Mouse (Mus musculus) erythroblast, adult 5-6 weeks (primary cell): ENCODE results near the gene Fosl2. TPM values are rescaled to one million over a fixed set of nuclear protein-coding genes. Genes with fewer than 3 reads are reported as not detected.

ENCODE experiments used
- ATAC-seq: replicated peaks from 2 replicates; pipeline ENCODE4 v1.8.0; 2016; ENCODE audit warnings: moderate number of reproducible peaks, mild to moderate bottlenecking, moderate TSS enrichment, inconsistent platforms; ENCODE audit not compliant: poor library complexity, low FRiP score, severe bottlenecking
- total RNA-seq, 2 experiments: library from RNA; stranded (forward) in 1 of 2; stranded (reverse) in 1 of 2; fragments of 150-400 nt in 1 of 2; fragments of 200-764, 138-1000 nt in 1 of 2; gene quantifications; 2 replicates each; pipeline versions ENCODE4 v1.2.3 to v1.2.4; 2015 to 2017; ENCODE audit warnings: low replicate concordance in 2 of 2

Fosl2 gene
- total RNA-seq (2015; ENCODE audit: low replicate concordance) (11.7 and 12.7 TPM in 2 replicates), total RNA-seq (2017; ENCODE audit: low replicate concordance) (4.0 and 4.3 TPM in 2 replicates)

DNA sequence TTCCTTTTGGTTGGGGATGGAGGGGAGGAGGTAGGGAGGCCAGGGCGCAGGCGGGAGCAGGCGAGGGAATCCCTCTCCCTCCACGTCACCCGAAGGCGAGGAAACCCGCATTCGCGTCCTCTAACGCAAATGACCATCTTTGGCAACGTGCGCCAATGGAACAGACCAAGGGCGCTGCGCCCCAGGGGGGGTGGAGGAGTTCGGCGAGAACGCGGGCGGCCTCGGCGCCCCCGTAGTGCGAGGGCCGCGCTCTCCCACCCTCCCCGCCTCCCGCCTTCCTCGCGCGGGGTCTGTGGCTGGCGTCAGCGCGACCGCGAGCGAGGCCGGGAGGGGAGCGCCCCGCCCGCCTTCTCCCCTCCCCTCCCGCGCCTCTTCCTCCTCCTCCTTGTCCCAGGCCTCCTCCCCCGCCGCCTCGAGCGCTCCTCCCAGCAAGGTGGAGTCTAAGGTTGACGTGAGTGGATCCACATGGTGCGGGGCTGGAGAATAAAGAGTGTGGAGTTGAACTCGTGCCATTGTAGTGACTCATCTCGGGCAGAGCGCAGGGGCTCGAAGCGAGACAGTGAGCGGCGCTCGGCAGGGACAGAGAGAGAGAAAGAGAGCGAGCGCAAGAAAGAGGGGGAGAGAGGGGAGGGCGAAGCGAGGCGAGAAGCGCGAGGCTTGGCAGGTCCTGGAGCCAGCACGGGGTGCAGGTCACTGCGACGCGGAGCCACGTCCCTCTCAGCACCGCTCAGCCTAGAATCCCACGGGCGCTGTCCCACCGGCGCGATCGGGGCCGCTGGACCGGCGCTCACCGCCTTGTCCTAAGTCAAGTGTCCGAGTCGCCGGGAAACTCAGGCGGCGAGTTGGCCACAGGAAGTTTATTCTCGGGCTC is at the start of gene Fosl2:
TSS of gene Fosl2 (plus strand) at position 466 of the 871 bp plus-strand sequence.
- no peak for ATAC-seq

DNA sequence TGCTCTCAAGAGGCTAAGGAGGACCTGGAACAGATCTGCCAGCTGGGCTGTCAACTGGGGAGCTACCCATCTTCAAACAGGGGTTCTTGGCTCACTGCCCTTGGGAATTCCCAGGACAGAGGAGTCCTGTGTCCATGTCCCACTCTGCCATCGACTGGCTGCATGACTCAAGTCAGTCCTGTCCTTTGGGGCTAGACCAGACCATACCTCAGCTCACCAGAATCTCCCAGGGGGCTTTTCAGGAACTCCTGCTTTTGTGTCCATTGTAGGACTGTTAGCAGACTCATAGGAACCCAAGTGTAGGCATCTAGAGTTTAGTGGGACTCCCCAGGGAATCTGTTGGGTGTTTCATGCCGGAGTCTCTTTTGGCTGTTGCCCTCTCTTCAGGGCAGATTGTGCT is 49.6 kb upstream of the Fosl2 start:
- no peak for ATAC-seq

DNA sequence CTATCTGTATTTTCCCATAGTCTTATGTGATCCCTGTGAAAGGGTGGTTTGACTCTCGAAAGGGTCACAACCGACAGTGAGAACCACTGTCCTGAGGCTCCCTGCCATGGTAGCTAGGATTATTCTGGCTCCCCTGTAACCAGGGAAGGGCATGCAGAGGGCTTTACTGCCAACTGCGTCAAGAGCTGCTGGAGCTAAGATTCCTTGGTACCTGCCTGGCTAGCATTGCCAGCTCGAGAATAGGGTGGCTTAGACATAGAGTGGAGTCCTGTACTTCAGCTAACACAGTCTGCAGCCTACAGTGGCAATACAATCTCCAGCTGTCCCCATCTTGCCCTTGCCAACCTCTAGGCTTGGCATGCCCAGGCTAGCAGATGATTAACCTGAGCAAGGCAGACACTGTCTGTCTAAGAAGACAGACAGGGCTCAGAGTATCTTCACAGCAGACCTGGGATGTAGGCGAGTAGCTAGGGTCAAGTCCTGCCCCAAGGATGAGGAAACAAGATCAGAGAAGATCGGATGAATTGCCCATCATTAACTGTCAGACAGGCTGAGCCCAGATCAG is 49.0 kb upstream of the Fosl2 start:
- ATAC-seq = no peak

DNA sequence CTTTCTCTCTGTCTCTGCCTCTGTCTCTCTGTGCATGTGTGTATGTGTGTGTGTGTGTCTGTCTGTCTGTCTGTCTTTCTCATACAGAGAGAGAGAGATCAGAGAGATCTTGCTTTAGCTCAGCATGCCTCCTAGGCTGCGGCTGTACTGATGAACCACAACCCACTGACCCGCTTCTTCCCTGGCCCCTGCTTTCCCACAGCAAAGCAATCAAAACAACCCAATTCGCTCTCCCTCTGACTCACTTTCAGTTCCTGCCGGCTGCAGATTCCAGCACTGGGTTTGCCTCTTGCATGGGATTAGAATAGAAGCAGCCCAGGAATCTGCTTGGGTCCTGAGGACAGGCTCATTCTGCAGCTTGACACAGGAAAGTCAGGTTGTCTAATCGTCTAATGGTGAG is 46.1 kb upstream of the Fosl2 start:
- no peak for ATAC-seq

DNA sequence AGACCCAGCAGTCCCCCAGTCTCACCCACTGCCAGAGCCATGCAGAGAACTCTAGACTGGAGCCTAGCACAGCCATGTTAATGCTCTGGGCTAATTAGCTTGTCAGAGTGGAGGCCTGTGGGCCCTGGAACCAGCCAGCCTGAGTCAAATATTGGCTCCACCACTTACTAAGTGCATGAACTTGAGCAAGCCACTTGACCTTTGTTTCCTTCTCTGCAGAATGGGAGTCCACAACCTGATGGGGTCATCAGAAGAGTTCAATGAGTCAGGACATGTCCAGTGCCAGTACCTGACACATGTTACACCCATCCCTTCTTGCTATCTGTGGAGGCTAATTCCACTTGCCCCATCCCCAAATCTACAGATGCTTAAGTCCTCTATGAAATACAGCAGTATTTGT is 43.3 kb upstream of the Fosl2 start:
- no peak for ATAC-seq

DNA sequence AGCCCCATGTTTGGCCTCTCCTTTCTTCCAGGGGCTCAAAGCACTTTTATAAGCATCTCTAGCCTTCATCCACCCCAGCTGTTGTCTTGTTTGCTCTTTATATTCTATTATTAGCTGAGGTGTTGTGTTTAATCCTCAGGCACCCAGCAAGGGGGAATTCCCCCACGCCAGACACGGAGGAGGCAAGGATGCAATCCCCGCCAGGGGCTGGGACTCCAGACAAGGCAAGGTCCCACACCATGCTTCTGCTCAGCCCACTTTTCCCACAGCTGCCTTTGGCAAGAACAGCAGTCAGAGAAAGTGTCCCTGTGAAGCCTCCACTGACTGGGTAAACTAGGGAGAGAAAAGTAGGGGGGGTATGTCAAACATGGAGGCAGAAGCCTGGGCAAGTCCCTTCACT is 36.9 kb upstream of the Fosl2 start:
- ATAC-seq = no peak

DNA sequence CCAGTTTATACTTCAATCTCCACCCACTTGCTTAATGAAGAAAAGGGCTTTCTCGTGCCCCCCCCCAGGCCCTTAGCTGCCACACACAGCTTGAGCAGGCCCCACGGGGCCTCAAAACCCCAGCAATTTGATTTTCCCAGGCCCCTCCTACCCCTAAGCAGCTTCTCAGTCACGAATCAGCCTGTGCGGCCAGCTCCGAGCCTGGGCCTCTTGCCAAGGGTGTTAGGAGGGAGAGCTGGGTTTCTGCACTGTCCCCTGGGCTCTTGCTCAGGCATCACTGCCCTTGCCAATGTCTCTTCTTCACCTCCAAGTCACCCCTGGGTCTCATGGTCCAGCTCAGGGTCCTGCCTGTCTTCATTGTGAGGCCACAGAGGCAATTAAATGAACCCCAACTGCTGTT is 33.1 kb upstream of the Fosl2 start:
- no peak for ATAC-seq

DNA sequence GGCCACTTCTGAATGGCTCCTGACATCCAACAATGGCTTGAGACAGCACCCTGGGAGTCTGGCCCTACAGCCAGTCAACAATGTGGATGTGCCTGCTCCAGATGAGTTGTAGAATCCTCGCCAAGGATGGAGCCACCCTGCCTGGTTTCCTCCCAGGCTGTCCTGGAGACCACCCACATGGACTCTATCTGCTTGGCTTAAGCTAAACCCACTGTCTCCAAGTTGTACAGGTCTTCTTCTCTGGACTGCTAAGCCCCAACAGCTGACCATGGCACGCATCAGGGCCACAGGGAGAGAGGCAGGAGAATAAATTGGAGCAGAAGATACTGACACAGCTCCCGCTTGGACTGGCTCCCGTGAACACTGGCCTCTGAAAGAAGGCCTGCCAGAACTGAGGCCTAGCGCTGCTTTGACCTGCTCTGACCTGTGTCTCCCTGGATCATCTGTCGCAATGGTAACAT is 32.6 kb upstream of the Fosl2 start:
- no peak for ATAC-seq

DNA sequence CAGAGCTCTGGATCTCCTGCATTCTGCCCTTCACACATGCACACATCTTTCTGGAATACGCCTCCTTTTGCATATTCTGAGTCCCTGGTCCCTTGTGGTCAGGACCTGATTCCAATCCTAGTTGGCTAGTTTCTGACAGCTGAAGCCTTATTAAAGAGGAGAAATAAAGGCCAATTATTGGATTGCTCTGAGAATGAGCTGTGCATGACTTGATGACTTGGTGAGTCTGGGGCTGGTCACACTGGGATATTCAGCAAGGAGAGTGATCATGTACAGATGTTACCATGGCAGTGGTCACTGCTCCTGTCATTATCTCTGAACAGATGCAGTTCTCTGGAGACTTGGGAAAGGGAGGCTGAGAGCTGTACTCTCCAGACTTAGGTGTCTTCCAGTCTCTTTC is 32.1 kb upstream of the Fosl2 start:
- no peak for ATAC-seq

DNA sequence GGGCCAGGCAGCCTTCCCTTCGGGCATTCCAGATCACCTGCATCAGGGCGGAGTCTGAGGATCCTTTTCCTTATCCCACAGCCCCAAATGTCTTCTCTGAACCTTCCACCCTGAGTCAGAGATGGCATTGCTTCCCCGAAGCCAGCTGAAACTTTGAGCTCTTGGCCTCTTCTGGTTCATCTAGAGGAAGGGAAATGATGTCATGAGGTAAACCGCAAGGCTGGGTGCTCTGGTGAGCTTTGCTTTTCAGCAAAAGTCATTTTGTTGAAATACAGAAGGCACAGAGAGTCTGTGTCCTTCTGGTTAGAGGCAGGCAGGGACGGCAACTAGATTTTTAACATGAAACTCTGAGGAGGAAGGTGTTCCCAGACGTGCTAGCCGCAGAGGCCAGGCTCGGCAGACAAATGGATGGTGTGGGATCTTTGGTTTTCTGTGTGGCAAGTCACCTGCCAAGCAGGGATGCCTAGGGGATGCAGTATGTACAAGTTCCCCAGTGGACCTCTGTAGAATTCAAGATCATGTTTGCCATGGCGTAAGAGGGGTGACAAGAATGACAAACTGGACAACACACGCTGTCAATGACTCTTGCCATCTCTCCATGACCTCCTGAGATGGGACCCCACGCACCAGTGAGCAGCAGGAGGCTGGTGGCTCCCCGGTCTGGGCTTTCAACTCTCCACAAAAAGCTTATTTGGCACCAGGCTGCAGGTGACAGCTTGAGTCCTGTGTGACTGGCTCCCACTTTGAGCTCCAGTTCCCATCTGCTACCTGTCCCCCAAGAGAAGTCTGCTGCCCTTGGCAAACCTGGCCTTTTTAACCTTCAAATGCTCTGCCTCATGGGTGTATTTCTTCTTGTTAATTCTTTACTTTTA is 31.2 kb upstream of the Fosl2 start:
- no peak for ATAC-seq

DNA sequence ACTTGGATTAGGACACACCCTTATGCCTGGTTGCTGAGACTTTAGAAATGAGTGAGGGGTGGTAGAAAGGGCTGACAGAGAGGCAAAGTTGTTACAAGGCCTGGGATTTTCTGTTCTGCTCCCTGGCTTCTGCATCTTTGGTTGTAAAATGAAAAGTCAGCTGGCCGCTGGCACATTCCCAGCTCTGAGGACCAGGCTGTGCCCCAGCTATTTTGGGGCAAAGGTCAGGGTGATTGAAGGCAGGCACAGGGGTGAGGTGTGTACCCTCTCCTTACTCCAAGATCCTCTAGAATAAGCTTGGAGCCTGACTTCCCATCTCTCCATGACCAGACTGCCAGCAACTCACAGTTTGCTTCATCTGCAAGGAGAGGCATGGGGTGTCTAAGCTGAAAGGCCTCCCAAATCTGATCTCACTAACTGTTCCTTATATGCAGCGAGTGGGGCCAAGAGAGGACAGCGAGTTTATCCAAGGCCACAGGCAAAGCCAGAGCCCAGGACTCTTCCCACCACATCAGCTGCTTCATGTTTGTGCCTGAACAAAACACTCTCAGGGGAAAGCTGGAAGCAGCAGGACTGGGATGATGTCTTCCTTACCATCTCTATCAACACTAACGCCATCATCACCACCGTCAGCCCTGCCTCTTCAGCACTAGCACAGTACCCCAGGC is 29.0 kb upstream of the Fosl2 start:
- no peak for ATAC-seq

DNA sequence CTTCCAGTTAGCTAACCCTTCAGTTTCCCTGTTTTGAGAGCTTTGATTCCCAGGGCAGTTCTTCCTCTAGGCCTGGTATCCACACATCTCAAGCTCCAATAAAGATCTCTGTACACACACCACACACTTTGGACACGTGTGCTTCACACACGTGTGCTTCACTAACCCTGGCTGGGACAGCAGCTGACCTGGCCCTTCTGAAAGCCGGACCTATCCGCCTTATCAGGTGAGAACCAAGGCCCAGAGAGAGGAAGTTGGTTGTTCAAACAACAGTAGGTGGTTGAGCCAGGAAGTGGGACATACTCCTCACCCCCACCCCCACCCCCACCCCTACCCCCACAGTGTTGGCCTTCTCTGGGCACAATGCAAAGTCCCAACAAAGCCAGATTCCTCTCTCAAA is 24.9 kb upstream of the Fosl2 start:
- ATAC-seq = no peak

DNA sequence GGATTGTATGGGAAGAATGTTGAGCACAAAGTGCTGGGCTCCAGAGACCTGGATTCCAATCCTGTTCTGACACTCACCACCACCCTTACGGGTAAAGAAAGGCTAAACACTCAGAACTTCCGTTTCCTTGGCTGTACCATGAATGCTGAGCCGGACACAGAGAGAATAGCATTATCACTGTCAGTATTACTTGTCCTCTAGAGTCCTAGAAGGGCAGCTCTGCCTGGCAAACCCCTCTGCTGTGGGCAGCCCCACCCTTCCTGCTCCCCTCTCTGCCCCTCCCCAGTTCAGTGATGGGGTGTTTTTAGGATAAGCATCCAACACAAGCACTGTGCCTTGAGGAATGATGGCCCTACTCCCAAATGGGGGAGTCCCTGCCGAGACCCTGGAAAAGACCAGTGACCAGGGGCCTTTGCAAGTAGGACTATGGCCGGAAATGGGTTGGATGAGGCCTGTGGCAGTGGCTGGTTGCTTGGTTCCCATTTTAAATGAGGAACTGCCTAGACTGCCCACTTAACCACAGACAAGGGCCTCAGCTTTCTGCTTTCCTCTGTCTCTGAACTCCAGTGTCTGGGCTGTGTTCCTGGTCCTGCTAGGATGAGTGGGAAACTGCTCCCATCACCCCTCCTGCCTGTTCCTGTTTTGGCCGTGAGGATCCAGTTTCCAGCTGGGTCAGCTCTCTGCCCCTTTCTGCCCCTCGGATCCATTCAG is 23.2 kb upstream of the Fosl2 start:
- ATAC-seq = no peak

DNA sequence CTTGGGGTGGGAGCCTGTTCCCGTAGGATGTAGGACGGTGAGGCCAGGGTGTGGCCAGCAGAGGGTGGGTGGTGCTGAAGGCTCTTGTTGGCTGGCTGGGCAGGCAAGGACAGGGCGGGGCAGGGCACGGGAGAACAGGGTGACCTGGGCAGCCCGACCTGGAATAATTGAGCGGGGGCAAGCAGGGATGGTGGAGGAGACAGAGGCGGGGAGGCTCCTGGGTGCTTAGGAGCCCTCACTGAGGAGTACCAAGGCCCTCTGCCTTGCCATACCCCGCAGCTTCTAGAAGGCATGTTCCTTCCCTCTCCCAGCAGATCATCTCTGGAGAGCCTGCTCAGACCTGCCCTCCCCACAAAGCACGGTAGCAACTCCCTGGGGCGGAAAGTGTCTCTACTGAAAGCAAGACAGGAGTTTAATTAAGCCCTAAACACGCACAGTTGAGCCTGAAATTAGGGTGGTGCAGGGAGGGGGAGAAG is 14.7 kb upstream of the Fosl2 start:
- ATAC-seq = no peak

DNA sequence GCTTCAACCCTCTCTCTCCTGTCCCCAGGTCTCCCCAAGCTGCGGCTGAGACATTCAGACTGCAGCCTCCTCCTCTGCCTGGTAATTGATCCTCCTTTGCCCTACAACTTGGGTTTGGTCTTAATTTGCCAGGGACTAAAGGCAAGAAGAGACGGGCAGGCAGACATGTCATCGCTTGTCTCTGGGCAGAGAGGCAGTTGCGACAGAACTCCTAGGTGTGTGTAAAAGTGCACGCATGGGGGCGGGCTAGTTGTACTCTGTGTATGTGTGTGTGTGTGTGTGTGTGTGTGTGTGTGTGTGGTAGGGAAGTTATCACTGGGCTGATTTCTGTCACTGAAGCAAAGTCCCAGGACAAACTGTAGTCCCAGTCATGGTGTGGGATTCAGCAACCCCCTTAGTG is 13.7 kb upstream of the Fosl2 start:
- ATAC-seq = no peak

DNA sequence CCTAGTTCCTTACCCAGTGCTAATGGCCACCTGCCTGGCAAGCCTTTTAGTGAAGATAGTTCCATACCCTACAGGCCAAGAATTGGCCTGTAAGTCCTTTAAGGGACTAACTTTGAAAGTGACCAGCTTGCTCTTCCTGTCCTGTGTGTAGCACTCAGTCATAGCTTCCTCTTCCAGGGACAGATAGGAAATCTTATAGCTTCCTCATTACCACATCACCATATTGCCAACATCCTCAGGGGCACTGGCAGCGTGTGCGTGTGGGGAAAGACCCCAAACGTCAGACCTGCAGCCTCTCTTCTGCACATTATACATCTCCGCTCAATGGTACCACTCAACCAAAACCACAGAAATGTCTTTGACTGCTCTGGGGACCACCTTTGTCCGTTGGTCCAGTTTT is 13.2 kb upstream of the Fosl2 start:
- ATAC-seq = no peak

DNA sequence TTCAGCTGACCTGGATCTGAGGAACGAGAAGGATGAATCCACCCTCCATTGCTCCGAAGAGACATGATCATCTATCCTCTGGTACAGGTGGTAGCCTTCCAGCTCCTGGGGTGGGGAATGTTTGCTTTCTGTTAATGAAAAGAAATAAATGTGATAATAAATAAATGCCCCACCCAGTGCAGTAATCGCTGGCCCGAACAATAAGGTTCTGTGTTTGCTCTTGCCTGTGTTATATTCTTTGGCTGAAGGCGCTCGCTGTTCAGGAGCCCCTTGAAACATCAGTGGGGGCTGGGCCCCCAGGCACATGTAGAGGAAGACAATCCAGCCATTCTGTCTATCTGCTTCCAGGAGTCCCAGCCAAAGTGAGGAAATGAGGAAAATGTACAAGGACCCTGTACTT is 10.6 kb upstream of the Fosl2 start:
- ATAC-seq = no peak

DNA sequence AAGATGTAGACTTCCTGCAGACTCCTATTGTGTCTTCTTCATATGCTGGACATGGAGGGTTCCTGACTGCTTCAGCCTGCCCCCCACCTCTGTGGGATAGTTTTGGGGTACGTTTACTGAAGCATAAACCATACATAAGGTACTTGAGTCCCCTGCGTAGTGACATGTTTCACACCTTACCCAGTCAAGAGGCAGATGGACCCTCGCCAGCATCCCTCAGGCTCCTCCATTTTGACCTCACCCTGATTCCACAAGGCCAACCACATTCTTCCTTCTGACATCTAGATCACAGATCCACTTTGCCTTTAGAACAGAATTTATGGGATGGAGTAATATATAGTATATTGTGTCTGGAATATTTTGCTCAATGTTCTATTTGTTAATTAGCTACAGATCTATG is 8.4 kb upstream of the Fosl2 start:
- ATAC-seq = no peak

DNA sequence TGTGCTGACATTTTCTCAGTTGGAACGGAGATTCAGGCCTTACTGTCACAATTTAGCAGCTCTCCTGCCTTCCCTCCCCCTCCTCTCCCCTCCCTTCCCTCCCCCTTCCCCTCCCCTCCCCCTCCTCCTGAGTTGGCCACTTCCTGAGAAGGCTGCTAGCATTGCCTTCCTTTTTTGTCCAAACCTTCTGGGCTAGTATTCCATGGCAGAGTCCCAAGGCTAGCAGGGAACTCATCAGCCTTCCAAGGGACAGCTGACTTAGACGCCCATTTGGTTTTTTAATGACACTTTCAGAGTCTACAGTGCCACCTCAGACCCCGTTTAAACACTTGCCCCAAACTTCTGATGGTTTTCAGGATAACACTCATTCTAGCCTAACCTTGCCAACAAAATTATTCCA is 7.7 kb upstream of the Fosl2 start:
- ATAC-seq = no peak
